Mouse (Mus musculus) left cerebral cortex, postnatal 14 days (tissue): Measurements from ENCODE around the gene Ankrd13a. TPM values are rescaled to one million over a fixed set of nuclear protein-coding genes. Genes with fewer than 3 reads are reported as not detected.
"Not testable (repeated sequence)": the region's sequence is repeated elsewhere in the genome, so short reads cannot be mapped to it uniquely, and the experiment has no call there.

Experiments used
- DNase-seq, 2 experiments: peaks; one replicate each; pipeline ENCODE4 v3.0.0; 2021 to 2022; ENCODE audit warnings: low spot score in 2 of 2, mixed read lengths in 1 of 2
- intact Hi-C: fragments of 180-260 bp; cut with DNase I; formaldehyde crosslinking; loops from one replicate; pipeline ENCODE4 v1.15.1; 2025
- microRNA-seq, 2 experiments: library from miRNA; unstranded; fragments of <30 nt; microRNA quantifications; one replicate each; pipeline ENCODE4 v1.2.0; 2022
- total RNA-seq, 2 experiments: library from RNA; stranded (reverse); gene quantifications; 2 replicates each; pipeline ENCODE4 v1.2.3; 2021

The Ankrd13a gene
- total RNA-seq, 2 experiments from 2014 or later = 33.6 to 34.8 TPM

- intact Hi-C loops = no loop called here
- no peak for DNase-seq
Measured at GRCm38 (mm10) chr5:114816599-114816998, 42.1 kb downstream of the Ankrd13a start.

DNA sequence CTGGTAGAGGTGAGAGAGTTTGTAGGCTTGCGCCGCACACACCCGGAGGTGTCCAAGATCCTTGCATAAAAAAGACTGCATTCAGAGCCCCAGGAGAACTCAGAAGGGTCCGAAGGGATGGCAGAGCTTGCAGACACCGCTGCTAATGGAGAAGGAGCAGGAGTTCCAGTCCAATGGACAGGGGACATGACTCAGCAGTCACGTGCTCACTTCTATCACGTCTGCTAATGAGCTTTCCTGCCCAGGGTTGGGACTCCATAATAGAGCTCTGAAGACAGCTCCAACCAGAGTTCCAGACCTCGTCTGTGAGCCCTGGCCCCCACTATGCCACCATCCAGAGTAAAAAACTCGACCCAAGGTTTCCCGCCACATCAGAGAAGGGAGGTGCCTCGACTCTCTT, 43.6 kb downstream of the Ankrd13a start:
- DNase-seq = no peak
- intact Hi-C loops = no loop called here

GRCm38 (mm10) chr5:114822796-114823688, 48.6 kb downstream of the Ankrd13a start, which contains the start of gene 1500011B03Rik:
TSS of gene 1500011B03Rik (minus strand) at chr5:114823468.
- peak; percentile 77 to 78 for DNase-seq
- intact Hi-C loops = loop anchor here (10.0 kb wide), 1 partner anchor 112 kb away; no protein-coding TSS in a partner anchor

GRCm38 (mm10) chr5:114824197-114824596, 49.7 kb downstream of the Ankrd13a start:
- intact Hi-C loops = loop anchor here (10.0 kb wide), 1 partner anchor 111 kb away; no protein-coding TSS in a partner anchor
- DNase-seq = peak; percentile 65 to 81

GRCm38 (mm10) chr5:114825978-114826691, 51.7 kb downstream of the Ankrd13a start:
- DNase-seq = peak in 1 of 2 experiments; percentile 52
- intact Hi-C loops = loop anchor here (10.0 kb wide), 1 partner anchor 109 kb away; no protein-coding TSS in a partner anchor

DNA sequence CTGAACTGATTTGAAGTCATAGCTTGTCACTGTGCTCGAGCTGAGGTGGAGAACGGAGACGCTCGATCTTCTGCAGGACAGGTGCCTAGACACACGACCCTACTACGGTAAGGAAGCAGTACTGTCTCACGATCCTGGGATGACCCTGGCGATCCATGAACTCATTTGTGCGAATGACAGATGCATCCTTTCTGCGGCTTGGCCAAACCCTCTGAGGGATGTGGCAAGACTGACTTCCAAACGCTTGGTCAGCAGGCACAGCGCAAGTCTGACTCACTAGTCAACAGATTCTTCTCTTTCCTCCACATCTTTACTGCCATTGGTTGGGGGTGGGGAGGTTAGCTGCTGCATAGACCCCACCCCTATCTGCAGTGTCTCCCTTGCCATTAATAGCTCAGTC, 53.0 kb downstream of the Ankrd13a start:
- no peak for DNase-seq

DNA sequence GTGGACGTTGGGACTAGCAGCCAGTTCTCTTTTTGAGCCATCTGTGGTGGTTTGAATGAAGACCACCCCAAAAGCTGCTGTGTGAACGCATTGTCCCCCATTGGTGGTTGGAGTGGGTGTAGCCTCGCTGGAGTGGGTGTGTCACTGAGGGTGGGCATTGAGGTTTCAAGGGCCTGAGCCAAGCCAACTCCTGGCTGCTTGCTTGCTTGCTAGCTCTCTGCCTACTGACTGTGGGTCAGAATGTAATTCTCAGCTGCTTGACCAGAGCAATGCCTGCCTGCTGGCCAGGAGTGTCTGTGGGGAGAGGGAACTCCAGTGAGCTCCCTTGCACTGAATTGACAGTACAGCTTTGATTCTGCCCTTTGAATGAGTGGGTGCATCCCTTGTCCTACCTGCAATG, 55.3 kb downstream of the Ankrd13a start:
- intact Hi-C loops = loop anchor here (10.0 kb wide), 1 partner anchor 105 kb away; no protein-coding TSS in a partner anchor
- DNase-seq = no peak

More for the DNA sequence above, 53.0 kb downstream of the Ankrd13a start:
- intact Hi-C loops = loop anchor here (10.0 kb wide), 1 partner anchor 107 kb away; no protein-coding TSS in a partner anchor

DNA sequence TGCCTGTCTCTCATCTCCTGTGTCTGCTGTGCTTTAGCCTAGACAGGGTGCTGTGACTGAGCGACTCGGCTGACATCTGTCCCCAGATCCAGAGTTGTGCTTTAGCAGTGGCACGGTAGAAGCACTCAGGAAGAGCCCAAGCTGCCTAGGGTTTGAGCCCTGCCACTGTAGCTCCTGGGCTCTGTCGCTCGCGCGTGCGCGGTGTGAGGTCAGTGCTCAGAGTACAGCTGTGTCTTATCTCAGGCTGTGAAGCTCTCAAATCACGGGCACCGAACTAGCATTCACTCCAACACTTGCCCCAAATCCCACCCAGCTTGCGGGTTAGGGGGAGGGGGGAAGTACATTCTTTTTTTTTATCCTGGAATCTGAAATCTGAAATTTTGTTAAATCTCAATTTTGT, 62.4 kb downstream of the Ankrd13a start:
- DNase-seq = no peak

DNA sequence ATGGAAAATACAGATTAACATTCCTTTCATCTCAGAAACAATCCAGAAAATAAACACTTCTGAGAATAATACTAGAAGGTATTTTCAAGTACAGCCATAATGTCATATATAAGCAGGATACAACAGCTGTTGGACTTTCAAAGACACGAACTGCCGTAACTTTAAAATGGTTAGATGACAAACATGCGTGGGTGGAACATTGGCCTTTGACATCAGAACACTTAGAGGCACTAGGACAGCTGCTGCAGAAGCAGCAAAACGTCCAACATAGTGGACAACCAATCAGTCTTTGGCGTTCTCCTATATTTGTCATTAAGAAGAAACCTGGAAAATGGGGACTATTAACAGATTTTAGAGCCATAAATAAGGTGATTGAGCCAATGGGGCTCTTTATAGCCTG, 66.0 kb downstream of the Ankrd13a start:
- intact Hi-C loops, DNase-seq: not testable (repeated sequence)

More for the DNA sequence above, 62.4 kb downstream of the Ankrd13a start:
- intact Hi-C loops = no loop called here

DNA sequence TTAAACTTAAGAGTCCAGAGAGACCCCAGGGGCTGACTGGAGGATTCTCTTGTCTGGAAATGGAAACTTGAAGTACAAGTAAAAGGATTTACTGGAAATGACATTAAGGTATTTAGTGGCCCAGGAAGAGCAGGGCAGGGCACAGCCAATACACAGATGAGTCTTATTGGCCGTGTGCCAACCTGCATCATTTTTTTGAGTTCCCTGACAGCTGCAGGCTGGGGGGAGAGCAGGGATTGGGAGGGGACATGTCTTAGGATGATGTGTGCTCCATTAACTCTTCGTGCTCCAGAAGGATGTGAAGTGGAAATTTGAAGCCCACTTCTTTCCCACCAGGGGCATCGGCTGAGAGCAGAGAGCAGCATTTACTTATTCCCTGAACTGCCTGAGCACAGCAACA, 67.7 kb downstream of the Ankrd13a start:
- intact Hi-C loops, DNase-seq: not testable (repeated sequence)

DNA sequence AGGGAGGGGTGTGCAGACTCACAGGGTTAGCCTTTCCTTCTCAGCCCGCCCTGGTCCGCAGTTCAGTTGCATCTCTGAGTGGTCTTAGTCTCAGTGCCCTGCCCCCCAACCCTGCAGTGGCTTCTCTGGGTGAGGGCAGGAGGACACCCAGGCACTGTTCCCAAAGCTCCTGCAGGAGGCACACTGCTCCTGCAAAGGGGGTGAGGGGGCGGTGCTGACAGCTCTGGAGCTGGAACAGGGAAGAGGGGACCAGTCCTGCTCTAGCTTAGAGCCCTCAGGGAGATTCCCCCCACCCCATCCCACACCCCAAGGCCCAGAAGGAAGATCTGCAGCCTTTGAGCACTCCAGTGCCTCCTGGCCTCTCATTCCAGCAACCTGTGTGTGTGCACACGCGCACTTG, 68.2 kb downstream of the Ankrd13a start:
- DNase-seq = no peak
- intact Hi-C loops = no loop called here

GRCm38 (mm10) chr5:114844371-114844770, 69.9 kb downstream of the Ankrd13a start:
- intact Hi-C loops, DNase-seq: not testable (repeated sequence)

GRCm38 (mm10) chr5:114851565-114852236, 77.2 kb downstream of the Ankrd13a start:
- intact Hi-C loops = no loop called here
- no peak for DNase-seq

GRCm38 (mm10) chr5:114853364-114853763, 78.9 kb downstream of the Ankrd13a start, which contains the start of gene 4930519G04Rik:
TSS of gene 4930519G04Rik (plus strand) at chr5:114853664.
- not testable (repeated sequence) for DNase-seq

More at GRCm38 (mm10) chr5:114853364-114853763, 78.9 kb downstream of the Ankrd13a start, which contains the start of gene 4930519G04Rik:
- intact Hi-C loops = not testable (repeated sequence)

Small RNA genes within 50 kb of the gene (microRNA-seq; reads per million reads assigned to microRNA genes)
- 12.8 to 14.2 reads per million in 2 experiments for gene Mir6240

Other genes starting within 250 kb of the Ankrd13a start
- gene Fam222a, start 206.7 kb upstream of the Ankrd13a start, total RNA-seq = 1 to 10 TPM; 8.1 to 9.0 TPM
- gene Trpv4, start 116.3 kb upstream of the Ankrd13a start, total RNA-seq = 1 to 10 TPM; 2.0 to 2.2 TPM
- 10 to 100 TPM; 32.1 to 39.2 TPM for gene Gltp, start 83.7 kb upstream of the Ankrd13a start, total RNA-seq
- 10 to 100 TPM; 11.9 to 12.3 TPM for gene Tchp, start 66.9 kb upstream of the Ankrd13a start, total RNA-seq
- gene Git2, start 840 bp downstream of the Ankrd13a start, total RNA-seq = 10 to 100 TPM; 41.4 to 47.8 TPM
- gene 1500011B03Rik, start 48.8 kb downstream of the Ankrd13a start, total RNA-seq = 100 to 1,000 TPM; 170 to 179 TPM
- gene 4930519G04Rik, start 79.0 kb downstream of the Ankrd13a start, total RNA-seq = not detected
- gene Gm9936, start 84.0 kb downstream of the Ankrd13a start, total RNA-seq = 1 to 10 TPM; 1.0 to 1.5 TPM
- 1 to 10 TPM in 1 of 2 experiments, under 1 TPM in 1; 0.57 to 1.8 TPM for gene Oasl2, start 122.3 kb downstream of the Ankrd13a start, total RNA-seq
- gene Oasl1, start 148.6 kb downstream of the Ankrd13a start, total RNA-seq = not detected
- 100 to 1,000 TPM; 210 to 248 TPM for gene 2210016L21Rik, start 167.5 kb downstream of the Ankrd13a start, total RNA-seq
- not detected for gene Hnf1a, start 196.4 kb downstream of the Ankrd13a start, total RNA-seq
- 100 to 1,000 TPM; 104 to 106 TPM for gene Sppl3, start 236.5 kb downstream of the Ankrd13a start, total RNA-seq